11 mouse cellular contexts compared by ENCODE assay signal in genomic region chr7:113688231-113688669, GRCm38 (mm10).
A peak's percentile ranks its signal among the peaks of the same experiment; 100 is the strongest.
DNase-seq lines count a peak whose midpoint lies in the region; ATAC-seq lines count a peak whose summit lies in the region.
"Had no signal": no experiment of that assay in that cellular context is flagged by ENCODE, and none has a peak within 500 bp of the region (broad histone marks: within the 10 kb centered on the region; RNA-seq: fewer than 3 reads in every experiment).

No protein-coding gene starts in this region.

- 73% methylated on average over 8 of the region's 8 CpGs for WGBS in limb, embryonic 13.5 days

- H3K36me3 ChIP-seq in limb, embryonic 13.5 days, result no peaks in the 10 kb centered on the region

- H3K9ac ChIP-seq in limb, embryonic 13.5 days, result no peak overlapping the region

- no peaks in the 10 kb centered on the region; the same call in 1 of the 2 replicates for H3K4me1 ChIP-seq in limb, embryonic 13.5 days

- no peak overlapping the region for H3K27ac ChIP-seq in limb, embryonic 13.5 days

- ATAC-seq in limb, embryonic 13.5 days (ENCODE audit: low FRiP score, low read depth), result peak; percentile 51; the same call in 1 of the 2 replicates
- ATAC-seq: forebrain, embryonic 16.5 days had no signal

- no peaks in the 10 kb centered on the region for H3K9me3 ChIP-seq in limb, embryonic 13.5 days

- H3K4me2 ChIP-seq in limb, embryonic 13.5 days (replicated peaks), result no peak overlapping the region

- H3K27me3 ChIP-seq in limb, embryonic 13.5 days, result no peaks in the 10 kb centered on the region

- peak; percentile 16 for DNase-seq in layer of hippocampus, adult 11-12 months (ENCODE audit: low spot score)
- no peak for DNase-seq in layer of hippocampus, postnatal 10 days (ENCODE audit: low spot score in 2 of 2)
- DNase-seq in 3134 (ENCODE audit: extremely low read depth, insufficient read length, low spot score), result peak; percentile 48
- DNase-seq in embryo, embryonic 10.5 days (ENCODE audit: low spot score), result peak; percentile 80
- DNase-seq in left cerebral cortex, adult 18-20 months (ENCODE audit: low spot score in 2 of 2), result no peak
- DNase-seq in urinary bladder, postnatal 14 days (ENCODE audit: low spot score), result no peak
- DNase-seq: cerebellum, postnatal 10 days; heart, postnatal 36 days; right cerebral cortex, postnatal 25 days had no signal

- H3K4me3 ChIP-seq in limb, embryonic 13.5 days, result no peak overlapping the region

Comparison
In these comparisons a context has a peak if more than half of its experiments do, and no peak if none do; other contexts are left out.
1. DNase-seq: peak in layer of hippocampus, adult 11-12 months (single experiment), 3134 (single experiment) and embryo, embryonic 10.5 days (single experiment); none in layer of hippocampus, postnatal 10 days (0 of 2), left cerebral cortex, adult 18-20 months (0 of 2) and urinary bladder, postnatal 14 days (single experiment).